Mouse (Mus musculus) small intestine, adult 2 months (tissue): ENCODE results near the gene Vmn2r9.
"Not testable (repeated sequence)": the region's sequence is repeated elsewhere in the genome, so short reads cannot be mapped to it uniquely, and the experiment has no call there.

Experiments
- CTCF ChIP-seq: fragments of 200-500 bp; IDR thresholded peaks from 2 replicates; pipeline ENCODE4 v1.5.1; 2012; ENCODE audit warnings: low read depth, mild to moderate bottlenecking, control low read depth, inconsistent platforms, low read length, moderate library complexity, mixed read lengths; ENCODE audit not compliant: insufficient replicate concordance, insufficient read length; ENCODE audit errors: extremely low read depth
- POLR2A ChIP-seq: fragments of 200-500 bp; IDR thresholded peaks from 2 replicates; pipeline ENCODE4 v1.6.1; 2012; ENCODE audit warnings: low read depth, mild to moderate bottlenecking, control low read depth, inconsistent platforms, low read length, moderate library complexity

DNA sequence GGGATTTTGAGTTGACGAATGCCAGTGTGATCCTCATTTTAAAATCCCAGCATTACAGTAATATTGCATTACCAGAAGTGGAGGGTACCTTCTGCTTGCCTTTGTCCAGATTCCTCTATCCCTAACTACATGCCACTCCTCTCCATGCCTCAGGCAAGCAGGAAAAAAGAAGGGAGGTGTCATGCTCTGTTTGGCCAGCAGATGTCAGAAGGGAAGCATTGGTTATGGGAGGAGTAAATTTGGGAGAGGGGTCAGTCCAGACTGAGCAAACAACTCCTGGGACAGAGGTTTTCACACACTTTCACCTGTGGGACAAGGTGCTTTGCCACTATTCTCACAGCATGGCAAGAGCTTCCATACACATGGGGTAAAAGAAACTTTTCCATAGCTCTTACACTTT lies 62.0 kb downstream of the Vmn2r9 start:
- not testable (repeated sequence) for TF ChIP-seq POLR2A, CTCF
